Mouse (Mus musculus) forebrain, embryonic 13.5 days (tissue): ENCODE data around the gene B2m. TPM values are rescaled to one million over a fixed set of nuclear protein-coding genes. Genes with fewer than 3 reads are reported as not detected.
A peak's percentile ranks its signal among the peaks of the same experiment; 100 is the strongest.

Source experiments
- ATAC-seq: fragments of 200-750 bp; cut with Nextera tagmentation; 2 replicates; pipeline ENCODE4 v1.8.0; 2017
- H3K27ac ChIP-seq: fragments of 300-500 bp; sonication (generic); 2 replicates; pipeline ENCODE4 v1.5.1; 2015; ENCODE audit warnings: inconsistent platforms, mild to moderate bottlenecking, moderate library complexity
- H3K27me3 ChIP-seq: fragments of 300-500 bp; sonication (generic); 2 replicates; pipeline ENCODE4 v1.6.1; 2015; ENCODE audit warnings: mild to moderate bottlenecking, inconsistent platforms
- H3K36me3 ChIP-seq: fragments of 300-500 bp; sonication (generic); 2 replicates; pipeline ENCODE4 v1.6.1; 2015; ENCODE audit warnings: mild to moderate bottlenecking, inconsistent platforms; ENCODE audit not compliant: poor library complexity, severe bottlenecking
- H3K4me1 ChIP-seq: fragments of 300-500 bp; sonication (generic); 2 replicates; pipeline ENCODE4 v1.6.1; 2015; ENCODE audit warnings: inconsistent platforms
- H3K4me2 ChIP-seq: fragments of 300-500 bp; sonication (generic); 2 replicates; pipeline ENCODE4 v1.6.1; 2015; ENCODE audit warnings: inconsistent platforms, mild to moderate bottlenecking, moderate library complexity
- H3K4me3 ChIP-seq: fragments of 300-500 bp; sonication (generic); 2 replicates; pipeline ENCODE4 v1.5.1; 2015; ENCODE audit warnings: mild to moderate bottlenecking, inconsistent platforms
- H3K9ac ChIP-seq: fragments of 300-500 bp; sonication (generic); 2 replicates; pipeline ENCODE4 v1.6.1; 2015; ENCODE audit warnings: mild to moderate bottlenecking, inconsistent platforms
- H3K9me3 ChIP-seq: fragments of 300-500 bp; sonication (generic); replicated peaks from 2 replicates; pipeline ENCODE4 v1.6.1; 2016; ENCODE audit warnings: inconsistent platforms
- WGBS: fragments of 180-500 bp; shearing (Covaris S2); methylation state at CpG from one replicate; pipeline ENCODE4 v1.1.7; 2015; 5-methylcytosine and 5-hydroxymethylcytosine counted together
- polyA plus RNA-seq: library from polyadenylated mRNA; unstranded; fragments of >200 nt; fragmentation: Nextera tagmentation; extraction: Ambion mirVana; gene quantifications from 2 replicates; pipeline ENCODE4 v1.2.1, GENCODE M21; 2015

Gene B2m
- polyA plus RNA-seq, 1 experiment from 2014 or later = 70.8 TPM

DNA sequence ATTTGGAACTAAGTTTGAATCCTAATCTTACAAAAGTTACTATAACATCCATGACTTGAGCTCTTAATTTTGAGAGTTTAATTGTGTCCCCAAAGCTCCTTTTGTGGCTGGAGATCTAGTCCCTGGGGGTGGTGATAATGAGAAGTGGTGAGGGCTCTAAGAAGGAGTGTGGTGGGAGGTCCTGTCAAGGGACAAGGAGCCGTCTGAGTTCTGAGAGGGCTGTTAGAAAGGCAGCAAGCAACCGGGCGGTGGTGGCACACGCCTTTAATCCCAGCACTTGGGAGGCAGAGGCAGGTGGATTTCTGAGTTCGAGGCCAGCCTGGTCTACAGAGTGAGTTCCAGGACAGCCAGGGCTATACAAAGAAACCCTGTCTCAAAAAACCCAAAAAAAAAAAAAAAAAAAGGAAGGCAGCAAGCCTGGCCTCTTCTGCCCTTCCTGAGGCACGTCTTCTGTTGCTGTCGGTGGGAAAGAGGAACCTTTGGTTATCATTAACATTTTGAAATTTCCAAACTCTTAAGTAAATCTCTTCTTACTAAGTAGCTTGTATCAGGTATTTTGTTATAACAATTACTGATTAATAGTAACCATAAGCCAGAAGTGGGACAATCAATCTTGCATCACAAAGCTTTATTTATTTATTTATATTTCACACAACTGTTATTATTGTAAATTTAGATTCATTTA is 6.3 kb downstream of the B2m start:
- 84% methylated on average over 7 of the region's 7 CpGs for WGBS
- no peaks in the 10 kb centered on the region for H3K4me1 ChIP-seq
- no peaks in the 10 kb centered on the region for H3K27me3 ChIP-seq
- H3K4me3 ChIP-seq = no peak overlapping the region
- no peaks in the 10 kb centered on the region; the same call in 1 of the 2 replicates for H3K36me3 ChIP-seq
- no peak overlapping the region for H3K27ac ChIP-seq
- no peak overlapping the region for H3K9ac ChIP-seq
- no peak overlapping the region for H3K4me2 ChIP-seq
- ATAC-seq = no peak
- no peaks in the 10 kb centered on the region for H3K9me3 ChIP-seq

DNA sequence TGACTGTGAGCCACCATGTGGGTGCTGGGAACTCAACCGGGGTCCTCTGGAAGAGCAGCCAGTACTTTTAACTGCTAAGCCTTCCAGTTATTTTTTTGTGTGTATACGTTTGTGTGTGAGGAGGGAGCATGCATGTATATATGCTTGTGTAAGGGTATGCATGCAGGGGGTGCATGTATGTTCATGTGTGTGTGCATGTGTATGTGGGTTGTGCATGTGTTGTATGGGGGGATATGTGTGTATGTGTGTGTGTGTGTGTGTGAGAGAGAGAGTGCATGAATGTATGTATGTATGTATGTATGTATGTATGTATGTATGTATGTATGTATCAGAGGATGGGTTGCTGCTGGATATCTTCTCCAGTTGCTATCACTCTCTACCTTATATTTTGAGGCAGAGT is 7.0 kb downstream of the B2m start:
- Histone ChIP-seq H3K27me3 (no peaks in the 10 kb centered on the region), H3K4me1 (no peaks in the 10 kb centered on the region), H3K9ac (no peak overlapping the region), H3K4me3 (no peak overlapping the region), H3K4me2 (no peak overlapping the region), H3K9me3 (no peaks in the 10 kb centered on the region), H3K27ac (no peak overlapping the region), H3K36me3 (no peaks in the 10 kb centered on the region; the same call in 1 of the 2 replicates)
- ATAC-seq = no peak
- WGBS = 94% methylated on average over 2 of the region's 2 CpGs

DNA sequence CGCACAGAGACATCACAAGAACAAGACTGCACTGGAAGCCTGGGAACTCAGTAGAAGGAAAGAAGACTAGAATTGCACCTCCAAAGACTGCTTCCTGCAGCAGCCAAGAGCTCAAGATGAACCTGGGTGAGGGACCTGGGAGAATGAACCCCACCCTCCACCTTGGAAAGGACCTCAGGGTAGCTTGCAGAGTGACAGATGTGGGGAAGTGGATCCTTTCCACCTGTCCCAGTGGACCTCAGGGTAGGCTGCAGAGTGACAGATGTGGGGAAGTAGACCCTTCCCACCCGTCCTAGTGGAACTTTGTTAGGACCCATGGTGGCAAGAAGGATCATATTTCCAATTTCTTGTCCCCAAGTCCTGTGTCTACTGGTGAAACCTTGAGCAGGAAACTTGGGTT is 7.8 kb downstream of the B2m start:
- Histone ChIP-seq H3K9ac (no peak overlapping the region), H3K36me3 (no peaks in the 10 kb centered on the region; the same call in 1 of the 2 replicates), H3K4me1 (no peaks in the 10 kb centered on the region), H3K27ac (no peak overlapping the region), H3K4me3 (no peak overlapping the region), H3K27me3 (no peaks in the 10 kb centered on the region), H3K9me3 (no peaks in the 10 kb centered on the region), H3K4me2 (no peak overlapping the region)
- 74% methylated on average over 2 of the region's 2 CpGs for WGBS
- ATAC-seq = no peak

DNA sequence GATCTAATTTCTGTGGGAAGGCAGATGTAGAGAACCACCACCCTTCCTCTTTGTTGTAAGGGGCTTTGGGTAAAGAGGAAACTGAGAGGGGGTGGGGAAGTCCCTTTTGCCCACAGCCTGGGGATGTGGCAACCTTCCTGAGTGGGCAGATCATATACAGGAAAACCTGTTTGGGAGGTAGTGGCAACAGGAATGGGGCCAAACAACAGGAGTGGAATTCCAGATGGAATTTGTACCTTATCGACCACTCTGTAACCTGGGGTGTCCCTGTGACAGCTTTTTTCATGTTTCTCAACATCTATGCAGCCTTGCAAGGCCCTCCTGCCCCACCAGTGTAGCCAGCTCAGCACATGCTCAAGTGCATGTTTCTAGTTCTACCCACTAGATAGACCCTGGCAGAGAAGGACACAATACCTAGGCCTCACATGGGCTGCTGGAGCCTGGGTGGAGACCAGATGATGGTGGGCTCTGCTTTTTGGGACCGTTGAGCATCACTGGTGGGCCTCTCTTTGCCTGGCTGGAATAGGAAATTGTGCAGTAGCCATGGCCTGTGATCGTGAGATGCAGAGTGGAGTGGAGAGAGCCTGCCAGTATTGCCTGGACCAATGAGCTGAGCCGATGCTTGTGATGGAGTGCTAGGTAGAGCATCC is 8.7 kb downstream of the B2m start:
- no peaks in the 10 kb centered on the region for H3K27me3 ChIP-seq
- H3K9ac ChIP-seq = no peak overlapping the region
- H3K4me2 ChIP-seq = no peak overlapping the region
- H3K4me1 ChIP-seq = no peaks in the 10 kb centered on the region
- 92% methylated on average over 4 of the region's 4 CpGs for WGBS
- no peaks in the 10 kb centered on the region for H3K9me3 ChIP-seq
- H3K27ac ChIP-seq = no peak overlapping the region
- H3K4me3 ChIP-seq = no peak overlapping the region
- ATAC-seq = no peak
- H3K36me3 ChIP-seq = no peaks in the 10 kb centered on the region; the same call in 1 of the 2 replicates

DNA sequence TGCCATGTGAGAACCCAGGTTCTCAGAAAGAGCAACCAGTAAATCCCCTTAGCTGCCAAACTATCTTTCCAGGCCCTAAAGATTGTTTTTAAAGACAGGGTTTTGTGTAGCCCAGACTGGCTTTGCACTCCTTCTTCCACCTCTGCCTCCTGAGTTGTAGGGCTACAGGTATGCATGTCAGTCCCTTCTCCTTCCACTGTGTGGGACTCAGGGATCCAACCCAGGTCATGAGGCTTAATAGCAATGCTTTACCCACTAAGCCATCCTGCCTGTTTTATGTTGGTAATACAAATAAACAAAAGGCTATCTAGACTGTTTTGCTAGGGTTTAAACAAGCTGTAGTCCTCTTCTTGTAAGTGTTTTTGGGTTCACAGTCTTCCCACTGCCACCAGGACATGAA is 10.1 kb downstream of the B2m start:
- no peak overlapping the region for H3K4me3 ChIP-seq
- ATAC-seq = no peak
- H3K27me3 ChIP-seq = no peaks in the 10 kb centered on the region
- no peak overlapping the region for H3K27ac ChIP-seq
- no peaks in the 10 kb centered on the region for H3K4me1 ChIP-seq
- H3K9ac ChIP-seq = no peak overlapping the region
- no peaks in the 10 kb centered on the region for H3K9me3 ChIP-seq
- H3K36me3 ChIP-seq = no peaks in the 10 kb centered on the region
- no peak overlapping the region for H3K4me2 ChIP-seq

DNA sequence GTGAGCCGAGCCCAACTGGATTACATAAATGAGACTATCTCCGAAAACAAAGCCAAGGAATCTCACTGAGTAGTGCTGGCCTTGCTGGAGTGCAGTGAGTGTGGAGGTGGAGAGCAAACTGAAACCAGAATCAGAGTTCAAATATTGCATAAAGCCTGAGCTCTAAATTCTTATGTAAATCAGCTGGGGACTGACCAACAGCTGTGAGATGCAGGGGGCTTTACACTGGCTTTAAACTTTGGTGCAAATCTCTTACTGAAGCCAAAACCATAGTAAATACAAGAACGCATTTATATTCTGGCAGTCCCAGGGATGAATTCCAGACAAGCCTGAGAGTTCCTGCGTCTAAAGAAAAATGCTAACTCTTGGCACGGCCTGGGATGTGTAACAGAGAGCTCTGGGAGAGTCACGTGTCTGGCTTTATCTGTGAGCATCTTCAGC is 10.9 kb downstream of the B2m start:
- 58% methylated on average over 6 of the region's 6 CpGs for WGBS
- no peaks in the 10 kb centered on the region for H3K4me1 ChIP-seq
- no peaks in the 10 kb centered on the region for H3K27me3 ChIP-seq

DNA sequence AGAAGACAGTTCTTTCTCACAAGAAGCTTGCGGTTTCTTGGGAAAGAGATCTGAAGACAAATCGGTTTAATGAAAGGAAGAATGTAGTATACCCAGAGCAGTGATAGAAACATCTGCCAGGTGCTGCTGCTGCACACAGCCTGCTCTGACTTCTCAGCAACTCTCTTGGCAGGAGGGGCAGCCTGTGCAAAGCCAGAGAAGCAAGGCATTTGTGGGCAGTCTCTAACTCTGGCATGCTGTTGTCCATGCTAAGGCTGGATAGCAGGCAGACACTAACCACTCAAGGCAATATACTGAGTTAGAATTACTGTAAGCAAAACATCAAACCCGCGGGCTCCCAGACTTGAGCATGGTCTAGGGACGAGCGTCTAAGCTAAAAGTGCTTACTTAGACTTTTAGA is 12.2 kb downstream of the B2m start:
- Histone ChIP-seq H3K4me2 (no peak overlapping the region), H3K9ac (no peak overlapping the region), H3K4me1 (no peaks in the 10 kb centered on the region), H3K4me3 (no peak overlapping the region), H3K27me3 (no peaks in the 10 kb centered on the region), H3K36me3 (no peaks in the 10 kb centered on the region), H3K9me3 (no peaks in the 10 kb centered on the region), H3K27ac (no peak overlapping the region)
- ATAC-seq = no peak
- 88% methylated on average over 6 of the region's 6 CpGs for WGBS

More for the DNA sequence above, 10.9 kb downstream of the B2m start:
- H3K9ac ChIP-seq = no peak overlapping the region
- H3K36me3 ChIP-seq = no peaks in the 10 kb centered on the region
- ATAC-seq = no peak
- H3K4me2 ChIP-seq = no peak overlapping the region
- no peak overlapping the region for H3K4me3 ChIP-seq
- no peak overlapping the region for H3K27ac ChIP-seq
- no peaks in the 10 kb centered on the region for H3K9me3 ChIP-seq

DNA sequence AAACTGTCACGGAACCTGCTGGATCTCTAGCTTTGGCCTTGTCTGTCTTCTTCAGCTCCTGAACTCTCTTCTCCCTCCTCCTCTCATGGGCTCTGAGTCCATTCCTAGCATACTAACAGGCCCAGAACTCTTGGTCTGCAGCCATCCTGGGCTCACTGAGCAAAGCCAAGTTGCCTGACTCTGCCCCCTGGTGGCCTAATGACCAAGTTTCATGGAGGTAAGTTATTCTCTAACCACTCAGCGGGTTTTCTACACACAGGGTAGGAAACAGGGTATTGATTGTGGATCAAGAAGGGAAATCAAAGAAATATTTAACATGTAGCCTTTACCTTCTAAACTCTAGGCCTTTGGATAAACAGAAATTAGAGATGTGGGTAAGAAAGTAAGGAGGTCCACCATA is 13.2 kb downstream of the B2m start, which contains the start of gene Trim69:
Gene Trim69, plus strand, starts transcription at position 21 of the 400 bp plus-strand sequence.
- Histone ChIP-seq H3K9ac (no peak within 1 kb of the TSS), H3K4me1 (no peaks in the 10 kb centered on the region), H3K9me3 (no peaks in the 10 kb centered on the region), H3K4me2 (no peak within 1 kb of the TSS), H3K4me3 (no peak within 1 kb of the TSS), H3K27me3 (no peaks in the 10 kb centered on the region), H3K36me3 (no peaks in the 10 kb centered on the region), H3K27ac (no peak within 1 kb of the TSS)
- WGBS = 39% methylated on average over 2 of the region's 2 CpGs
- 0 out of 2 replicates have a peak, but pooled peaks have one; percentile 61 for ATAC-seq

DNA sequence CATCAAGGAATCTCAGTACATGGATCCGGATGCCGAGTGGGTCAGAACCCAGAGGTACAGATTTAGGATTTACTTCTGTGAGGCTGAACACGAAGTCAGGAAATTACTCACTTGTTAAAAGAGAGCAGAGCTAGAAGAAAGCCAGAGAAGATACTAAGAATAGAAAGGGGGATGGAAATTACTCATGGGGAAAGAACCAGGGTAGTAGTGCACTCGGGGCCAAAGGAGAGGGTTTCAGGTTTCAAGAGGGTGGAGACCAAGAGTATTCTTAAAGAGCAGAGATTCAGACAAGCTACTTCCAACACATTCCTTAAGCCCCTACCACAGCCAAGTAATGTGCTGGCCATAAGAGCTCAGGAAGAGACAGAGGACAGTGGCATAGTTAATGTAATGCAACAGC is 14.1 kb downstream of the B2m start:
- WGBS = 45% methylated on average over 4 of the region's 4 CpGs
- no peak overlapping the region for H3K4me2 ChIP-seq
- H3K27ac ChIP-seq = no peak overlapping the region
- no peaks in the 10 kb centered on the region for H3K27me3 ChIP-seq
- no peaks in the 10 kb centered on the region for H3K36me3 ChIP-seq
- ATAC-seq = no peak
- H3K9ac ChIP-seq = no peak overlapping the region
- no peaks in the 10 kb centered on the region for H3K9me3 ChIP-seq
- H3K4me1 ChIP-seq = no peaks in the 10 kb centered on the region
- no peak overlapping the region for H3K4me3 ChIP-seq

DNA sequence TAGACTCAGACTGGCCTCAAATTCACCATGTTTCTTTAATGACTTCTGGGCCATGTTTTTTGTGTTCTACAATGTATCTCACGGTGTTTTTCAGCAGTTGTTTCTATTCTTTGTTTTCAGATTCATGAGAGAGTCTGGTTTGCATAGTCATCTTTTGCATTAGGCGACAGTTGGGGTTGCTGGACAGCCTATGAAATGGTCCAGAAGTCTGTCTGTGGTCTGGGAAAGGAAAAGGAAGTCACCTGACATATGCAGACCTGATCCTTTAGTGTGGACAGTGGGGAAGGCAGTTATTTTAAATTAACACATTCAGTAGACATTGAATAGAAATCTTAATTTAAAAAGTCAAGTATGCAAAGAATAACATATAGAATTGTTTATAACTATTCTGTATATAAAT is 15.0 kb downstream of the B2m start:
- Histone ChIP-seq H3K9ac (no peak overlapping the region), H3K36me3 (no peaks in the 10 kb centered on the region), H3K27me3 (no peaks in the 10 kb centered on the region), H3K9me3 (no peaks in the 10 kb centered on the region), H3K27ac (no peak overlapping the region), H3K4me3 (no peak overlapping the region), H3K4me1 (no peaks in the 10 kb centered on the region), H3K4me2 (no peak overlapping the region)
- no peak for ATAC-seq
- WGBS = 75% methylated on average over 2 of the region's 2 CpGs

DNA sequence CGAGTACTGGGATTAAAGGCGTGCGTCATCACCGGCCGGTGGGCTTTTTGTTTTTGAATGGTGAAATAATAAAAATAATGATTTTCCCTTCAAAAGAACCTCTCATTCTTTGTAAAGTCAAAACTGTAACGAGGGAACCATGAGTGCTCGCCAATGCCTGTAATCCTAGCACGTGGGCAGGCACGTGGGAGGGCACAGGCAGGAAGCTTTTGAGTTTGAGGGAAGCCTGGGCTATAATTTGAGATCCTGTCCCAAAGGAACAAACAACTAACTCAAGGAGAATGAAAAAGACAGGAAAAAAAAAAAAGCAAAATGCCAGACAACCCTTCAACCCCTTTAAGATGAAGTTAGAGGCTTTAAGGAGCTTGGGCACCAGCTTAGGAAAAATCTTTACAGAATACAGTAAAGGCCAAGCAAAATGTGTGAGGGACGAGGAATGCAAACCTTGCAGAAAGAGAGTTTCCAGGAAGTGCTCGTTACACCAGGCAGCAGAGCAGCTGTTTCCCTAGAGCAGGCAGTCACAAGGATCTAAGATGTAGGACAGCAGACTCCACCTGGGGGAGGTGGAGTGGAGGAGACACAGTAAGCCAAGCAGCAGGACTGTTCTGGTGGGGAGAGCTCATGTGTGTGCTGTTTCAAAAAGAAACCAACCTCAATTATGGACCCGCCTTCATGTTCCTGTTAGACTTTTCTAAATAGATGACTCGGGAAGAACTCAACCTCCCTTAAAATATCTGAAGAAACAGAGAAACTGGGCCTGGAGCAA is 16.1 kb downstream of the B2m start:
- H3K36me3 ChIP-seq = no peaks in the 10 kb centered on the region
- H3K9ac ChIP-seq = no peak overlapping the region
- no peak overlapping the region for H3K27ac ChIP-seq
- no peaks in the 10 kb centered on the region for H3K9me3 ChIP-seq
- WGBS = 77% methylated on average over 13 of the region's 13 CpGs
- ATAC-seq = no peak
- no peak overlapping the region for H3K4me2 ChIP-seq
- no peaks in the 10 kb centered on the region for H3K4me1 ChIP-seq
- H3K4me3 ChIP-seq = no peak overlapping the region
- H3K27me3 ChIP-seq = no peaks in the 10 kb centered on the region

DNA sequence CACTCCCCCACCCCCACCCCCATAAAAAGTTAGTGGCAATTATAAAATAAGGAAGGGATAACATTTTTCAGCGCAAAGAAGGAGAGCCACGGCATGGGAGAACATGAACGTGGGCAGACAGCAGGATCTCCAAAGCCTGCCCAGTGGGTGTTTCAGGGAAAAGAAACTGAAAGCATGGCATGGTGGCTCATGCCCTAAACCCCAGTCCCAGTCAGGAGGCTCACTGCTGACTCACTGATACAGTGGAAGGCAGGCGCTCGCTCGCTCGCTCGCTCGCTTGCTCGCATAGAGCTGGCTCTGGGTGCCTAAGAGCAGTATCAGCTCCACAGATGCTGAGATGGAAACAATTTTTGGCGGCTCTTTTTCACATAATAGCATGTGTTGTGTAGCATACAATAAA is 16.8 kb downstream of the B2m start:
- Histone ChIP-seq H3K9ac (no peak overlapping the region), H3K27ac (no peak overlapping the region), H3K4me3 (no peak overlapping the region), H3K9me3 (no peaks in the 10 kb centered on the region), H3K4me1 (no peaks in the 10 kb centered on the region), H3K36me3 (no peaks in the 10 kb centered on the region), H3K27me3 (no peaks in the 10 kb centered on the region), H3K4me2 (no peak overlapping the region)
- WGBS = 86% methylated on average over 11 of the region's 11 CpGs
- ATAC-seq = no peak
